Mouse (Mus musculus) midbrain, postnatal 0 days (tissue): Measurements from ENCODE around the gene Cachd1. TPM values are rescaled to one million over a fixed set of nuclear protein-coding genes. Genes with fewer than 3 reads are reported as not detected.

Experiments
- ATAC-seq: fragments of 200-750 bp; cut with Nextera tagmentation; 2 replicates; pipeline ENCODE4 v1.8.0; 2017; ENCODE audit warnings: moderate number of reproducible peaks, mild to moderate bottlenecking, moderate TSS enrichment, moderate library complexity; ENCODE audit not compliant: low FRiP score
- DNase-seq: peaks from one replicate; pipeline ENCODE4 v3.0.0-alpha.2; 2015; ENCODE audit warnings: low spot score
- H3K27ac ChIP-seq: fragments of 300-500 bp; sonication (generic); 2 replicates; pipeline ENCODE4 v1.5.1; 2014; ENCODE audit warnings: low read depth, mild to moderate bottlenecking, low read length, mixed read lengths
- H3K27me3 ChIP-seq: fragments of 300-500 bp; sonication (generic); 2 replicates; pipeline ENCODE4 v1.6.1; 2014; ENCODE audit warnings: low read length, control low read depth, mixed read lengths; ENCODE audit not compliant: insufficient read depth
- H3K36me3 ChIP-seq: fragments of 300-500 bp; sonication (generic); 2 replicates; pipeline ENCODE4 v1.6.1; 2014; ENCODE audit warnings: low read length, control low read depth, mixed read lengths; ENCODE audit not compliant: insufficient read depth
- H3K4me1 ChIP-seq: fragments of 300-500 bp; sonication (generic); 2 replicates; pipeline ENCODE4 v1.6.1; 2014; ENCODE audit warnings: mild to moderate bottlenecking, control low read depth, antibody characterized with exemption, low read length, mixed read lengths; ENCODE audit not compliant: insufficient read depth
- H3K4me2 ChIP-seq: fragments of 300-500 bp; sonication (generic); 2 replicates; pipeline ENCODE4 v1.6.1; 2014; ENCODE audit warnings: low read depth, mild to moderate bottlenecking, low read length, mixed read lengths; ENCODE audit not compliant: poor library complexity, severe bottlenecking
- H3K4me3 ChIP-seq: fragments of 300-500 bp; sonication (generic); 2 replicates; pipeline ENCODE4 v1.5.1; 2014; ENCODE audit warnings: low read depth, mild to moderate bottlenecking, low read length, moderate library complexity
- H3K9ac ChIP-seq: fragments of 300-500 bp; sonication (generic); replicated peaks from 2 replicates; pipeline ENCODE4 v1.6.1; 2014; ENCODE audit warnings: mild to moderate bottlenecking, low read length, moderate library complexity, mixed read lengths; ENCODE audit not compliant: poor library complexity, severe bottlenecking
- H3K9me3 ChIP-seq: fragments of 300-500 bp; sonication (generic); 2 replicates; pipeline ENCODE4 v1.6.1; 2016; ENCODE audit warnings: low read length, control low read depth
- CTCF ChIP-seq: IDR thresholded peaks from 2 replicates; pipeline ENCODE4 v1.5.1; 2016; ENCODE audit warnings: antibody characterized with exemption, mild to moderate bottlenecking
- WGBS: fragments of 180-500 bp; shearing (Covaris S2); extraction: QIAGEN DNeasy Blood & Tissue Kit; methylation state at CpG from one replicate; pipeline ENCODE4 v1.1.7; 2014; 5-methylcytosine and 5-hydroxymethylcytosine counted together
- polyA plus RNA-seq: library from polyadenylated mRNA; unstranded; fragments of >200 nt; fragmentation: Nextera tagmentation; extraction: Ambion mirVana; gene quantifications from 2 replicates; pipeline ENCODE4 v1.2.1, GENCODE M21; 2015
- total RNA-seq: library from RNA; depleted of rRNA; stranded (reverse); fragments of >200 nt; gene quantifications from 2 replicates; pipeline ENCODE4 v1.2.3, GENCODE M21; 2014

Gene Cachd1
- total and polyA plus RNA-seq, 2 experiments from 2014 or later = 26.5 to 52.2 TPM

- DNase-seq (no peak), ATAC-seq (no peak)
- no peak for TF ChIP-seq CTCF
- H3K27me3 ChIP-seq = no peaks in the 10 kb centered on the region
- no peaks in the 10 kb centered on the region for H3K9me3 ChIP-seq
- no peak overlapping the region for H3K4me3 ChIP-seq
- WGBS = 81% methylated on average over 2 of the region's 2 CpGs
- no peak overlapping the region for H3K9ac ChIP-seq
- no peaks in the 10 kb centered on the region for H3K4me1 ChIP-seq
- no peak overlapping the region for H3K27ac ChIP-seq
- no peak overlapping the region for H3K4me2 ChIP-seq
- H3K36me3 ChIP-seq = no peaks in the 10 kb centered on the region
Observed at GRCm38 (mm10) chr4:100813767-100814461, 37.4 kb downstream of the Cachd1 start.

DNA sequence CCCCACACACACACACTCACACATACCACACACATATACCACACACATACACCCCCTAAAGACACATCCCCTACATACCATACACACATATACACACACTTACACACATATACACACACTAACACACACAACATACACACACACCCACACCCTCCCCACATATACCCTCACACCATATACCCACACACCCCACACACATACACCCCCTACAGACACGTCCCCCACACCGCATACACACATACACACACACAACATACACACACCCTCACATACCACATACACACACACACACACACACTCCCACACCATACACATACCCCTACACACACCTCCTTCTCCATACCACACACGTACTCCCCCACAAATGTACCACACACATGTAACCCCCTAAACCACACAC is 42.8 kb downstream of the Cachd1 start:
- H3K27me3 ChIP-seq = no peaks in the 10 kb centered on the region
- H3K36me3 ChIP-seq = no peaks in the 10 kb centered on the region
- H3K9me3 ChIP-seq = no peaks in the 10 kb centered on the region
- H3K4me3 ChIP-seq = no peak overlapping the region
- DNase-seq (no peak), ATAC-seq (no peak; the same call in 1 of the 2 replicates)
- H3K4me1 ChIP-seq = no peaks in the 10 kb centered on the region
- TF ChIP-seq CTCF = no peak
- H3K27ac ChIP-seq = no peak overlapping the region
- WGBS = 98% methylated on average over 3 of the region's 3 CpGs
- no peak overlapping the region for H3K4me2 ChIP-seq
- H3K9ac ChIP-seq = no peak overlapping the region

GRCm38 (mm10) chr4:100822526-100822925 is 46.1 kb downstream of the Cachd1 start:
- H3K4me1 ChIP-seq = peaks cover 6% of the 10 kb centered on the region; the same call in 1 of the 2 replicates

DNA sequence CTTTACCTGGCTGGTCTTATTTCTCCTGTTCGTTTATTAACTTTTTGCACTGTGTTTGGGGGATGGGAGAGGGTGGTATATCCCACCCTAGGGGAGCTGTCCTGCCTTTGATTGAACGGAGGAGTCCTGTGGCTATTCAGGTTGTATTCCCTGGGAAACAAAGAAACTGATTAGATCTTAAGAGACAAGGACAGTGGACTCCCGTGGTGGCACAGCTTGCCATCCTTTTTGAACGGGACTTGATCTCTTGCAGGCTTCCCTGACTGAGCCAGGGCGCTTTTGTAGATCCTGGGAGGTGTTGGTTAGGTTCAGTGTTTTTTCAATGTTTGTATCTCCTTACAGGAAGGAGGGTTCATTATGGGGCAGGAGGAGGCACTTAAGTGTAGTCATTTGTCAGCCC is 50.9 kb downstream of the Cachd1 start:
- H3K27ac ChIP-seq = no peak overlapping the region
- H3K9me3 ChIP-seq = no peaks in the 10 kb centered on the region
- no peak overlapping the region for H3K9ac ChIP-seq
- H3K36me3 ChIP-seq = no peaks in the 10 kb centered on the region
- no peak for TF ChIP-seq CTCF
- ATAC-seq (no peak), DNase-seq (no peak)
- 14% methylated on average over 5 of the region's 5 CpGs for WGBS
- peaks cover 17% of the 10 kb centered on the region; the same call in 1 of the 2 replicates for H3K4me1 ChIP-seq
- H3K4me3 ChIP-seq = no peak overlapping the region
- H3K4me2 ChIP-seq = no peak overlapping the region
- H3K27me3 ChIP-seq = no peaks in the 10 kb centered on the region

More at GRCm38 (mm10) chr4:100822526-100822925, 46.1 kb downstream of the Cachd1 start:
- Histone ChIP-seq H3K4me3 (no peak overlapping the region), H3K36me3 (no peaks in the 10 kb centered on the region), H3K9me3 (no peaks in the 10 kb centered on the region), H3K27ac (no peak overlapping the region), H3K4me2 (no peak overlapping the region), H3K27me3 (no peaks in the 10 kb centered on the region), H3K9ac (no peak overlapping the region)
- no peak for TF ChIP-seq CTCF
- DNase-seq = no peak
- ATAC-seq = no peak
- 78% methylated on average over 7 of the region's 7 CpGs for WGBS

- 8% methylated on average over 10 of the region's 10 CpGs for WGBS
- Histone ChIP-seq H3K27me3 (no peaks in the 10 kb centered on the region), H3K27ac (no peak overlapping the region), H3K36me3 (no peaks in the 10 kb centered on the region), H3K9me3 (no peaks in the 10 kb centered on the region), H3K4me3 (no peak overlapping the region), H3K4me2 (no peak overlapping the region), H3K9ac (no peak overlapping the region), H3K4me1 (peaks cover 17% of the 10 kb centered on the region; the same call in 1 of the 2 replicates)
- DNase-seq = peak; percentile 44
- TF ChIP-seq CTCF = no peak
- peak; percentile 63; the same call in 1 of the 2 replicates for ATAC-seq
Observed at GRCm38 (mm10) chr4:100828737-100829136, 52.3 kb downstream of the Cachd1 start.

DNA sequence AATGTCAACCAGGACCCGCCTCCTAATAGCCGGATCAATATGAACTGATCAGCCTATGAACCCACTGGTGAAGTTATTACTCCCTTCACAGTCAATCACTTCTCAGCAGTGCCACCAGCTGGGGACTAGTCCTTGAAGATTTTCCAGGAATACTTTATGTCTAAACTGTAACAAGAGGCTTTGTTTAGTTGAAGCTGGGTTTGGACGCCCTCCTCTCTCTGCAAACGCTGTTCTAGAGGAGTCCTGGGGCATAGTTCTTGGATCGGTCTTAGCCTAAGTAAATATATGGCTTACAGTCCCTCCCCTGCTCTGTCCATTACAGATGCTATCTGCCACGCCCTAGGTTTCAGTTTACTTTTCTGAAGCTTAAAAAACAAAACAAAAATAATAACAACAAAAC is 60.7 kb downstream of the Cachd1 start:
- WGBS = 50% methylated on average over 6 of the region's 6 CpGs
- H3K27ac ChIP-seq = no peak overlapping the region
- H3K9me3 ChIP-seq = no peaks in the 10 kb centered on the region
- DNase-seq (no peak), ATAC-seq (no peak)
- H3K36me3 ChIP-seq = no peaks in the 10 kb centered on the region
- H3K27me3 ChIP-seq = no peaks in the 10 kb centered on the region
- no peak overlapping the region for H3K4me2 ChIP-seq
- no peaks in the 10 kb centered on the region for H3K4me1 ChIP-seq
- no peak overlapping the region for H3K9ac ChIP-seq
- TF ChIP-seq CTCF = peak; percentile 30
- H3K4me3 ChIP-seq = no peak overlapping the region
